Mouse (Mus musculus): ENCODE measurements around the gene Ccdc9b.

Gene Ccdc9b

DNA sequence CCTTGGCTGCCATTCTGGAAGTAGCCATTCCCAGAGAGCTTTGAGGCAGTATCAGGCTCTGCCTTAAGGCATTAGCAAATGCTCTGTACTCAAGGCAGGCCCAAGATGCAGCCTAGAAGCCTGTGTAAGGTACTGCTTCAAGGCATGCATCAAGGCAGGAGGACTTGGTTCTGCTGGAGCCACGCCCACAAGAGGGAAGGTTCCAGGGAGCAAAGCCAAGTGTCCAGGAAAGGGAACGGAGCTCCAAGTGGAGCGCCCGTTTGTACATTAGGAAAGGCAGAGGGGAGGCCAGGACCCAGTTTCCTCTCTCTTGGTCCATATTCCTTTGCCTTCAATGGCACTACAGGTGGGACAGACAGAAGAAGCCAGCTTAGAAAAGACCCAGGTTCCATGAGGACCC lies 54.0 kb downstream of the Ccdc9b start:
- no peak for DNase-seq

DNA sequence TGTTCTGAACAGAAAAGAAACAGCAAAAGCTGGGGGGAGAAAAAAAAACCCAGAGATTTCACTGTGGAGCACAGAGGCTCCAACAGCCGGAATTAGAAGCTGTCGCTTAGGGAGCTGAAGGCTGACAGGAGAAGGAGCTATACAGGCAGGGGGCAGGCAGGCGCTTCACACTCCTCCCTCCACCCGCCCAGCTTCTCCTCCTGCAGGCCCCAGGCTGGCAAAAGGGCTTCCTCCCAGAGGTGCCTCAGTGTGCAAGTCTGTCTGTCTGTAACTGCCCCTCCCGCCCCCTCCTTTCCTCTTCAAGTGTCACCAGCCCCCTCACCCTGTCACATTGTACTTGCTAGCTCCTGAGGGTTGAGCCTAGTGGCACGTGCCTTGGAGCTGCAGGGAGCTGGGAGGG lies 56.0 kb downstream of the Ccdc9b start:
- DNase-seq = no peak

All from thymus, postnatal 25 days (tissue).